Mouse (Mus musculus): Measurements from ENCODE around the gene Wsb2. TPM values are rescaled to one million over a fixed set of nuclear protein-coding genes. Genes with fewer than 3 reads are reported as not detected.

Gene Wsb2
- polyA plus RNA-seq, 1 experiment from 2014 or later: 242 TPM

GRCm38 (mm10) chr5:117359497-117360227 lies 2.6 kb downstream of the Wsb2 start:
- WGBS: 35% methylated on average over 7 of the region's 7 CpGs
- Histone ChIP-seq H3K27me3 (ENCODE audit: control insufficient read depth, insufficient read depth, low read length) (no peaks in the 10 kb centered on the region), H3K9me3 (ENCODE audit: control insufficient read depth, low read length) (no peaks in the 10 kb centered on the region), H3K27ac (replicated peaks; ENCODE audit: low read depth, low read length) (no peak overlapping the region), H3K36me3 (ENCODE audit: control insufficient read depth, insufficient read depth, low read length) (peaks cover 12% of the 10 kb centered on the region), H3K4me3 (replicated peaks; ENCODE audit: low read depth, low read length) (no peak overlapping the region), H3K9ac (replicated peaks; ENCODE audit: low read length) (no peak overlapping the region), H3K4me2 (ENCODE audit: low read length) (0 out of 2 replicates have a peak overlapping the region, but pooled peaks have one; percentile 10), H3K4me1 (ENCODE audit: control insufficient read depth, insufficient read depth, low read length) (peaks cover 34% of the 10 kb centered on the region)
- no peak for DNase-seq
- no peak for ATAC-seq (ENCODE audit: low FRiP score, low TSS enrichment)

- H3K27ac ChIP-seq (replicated peaks; ENCODE audit: low read depth, low read length): no peak overlapping the region
- H3K4me2 ChIP-seq (ENCODE audit: low read length): 0 out of 2 replicates have a peak overlapping the region, but pooled peaks have one; percentile 10
- H3K27me3 ChIP-seq (ENCODE audit: control insufficient read depth, insufficient read depth, low read length): no peaks in the 10 kb centered on the region
- no peak overlapping the region for H3K9ac ChIP-seq (replicated peaks; ENCODE audit: low read length)
- ATAC-seq (ENCODE audit: low FRiP score, low TSS enrichment) (no peak), DNase-seq (no peak)
- H3K4me3 ChIP-seq (replicated peaks; ENCODE audit: low read depth, low read length): no peak overlapping the region
- 59% methylated on average over 13 of the region's 13 CpGs for WGBS
- H3K4me1 ChIP-seq (ENCODE audit: control insufficient read depth, insufficient read depth, low read length): peaks cover 34% of the 10 kb centered on the region
- peaks cover 17% of the 10 kb centered on the region for H3K36me3 ChIP-seq (ENCODE audit: control insufficient read depth, insufficient read depth, low read length)
- H3K9me3 ChIP-seq (ENCODE audit: control insufficient read depth, low read length): no peaks in the 10 kb centered on the region
Measured at GRCm38 (mm10) chr5:117360228-117360515, 3.1 kb downstream of the Wsb2 start.

GRCm38 (mm10) chr5:117360631-117361541 lies 3.8 kb downstream of the Wsb2 start:
- ATAC-seq (ENCODE audit: low FRiP score, low TSS enrichment) (no peak), DNase-seq (no peak)
- no peak overlapping the region for H3K27ac ChIP-seq (replicated peaks; ENCODE audit: low read depth, low read length)
- 0 out of 2 replicates have a peak overlapping the region, but pooled peaks have one; percentile 10 for H3K4me2 ChIP-seq (ENCODE audit: low read length)
- WGBS: 43% methylated on average over 13 of the region's 13 CpGs
- no peak overlapping the region for H3K9ac ChIP-seq (replicated peaks; ENCODE audit: low read length)
- no peaks in the 10 kb centered on the region for H3K9me3 ChIP-seq (ENCODE audit: control insufficient read depth, low read length)
- H3K4me1 ChIP-seq (ENCODE audit: control insufficient read depth, insufficient read depth, low read length): peaks cover 34% of the 10 kb centered on the region
- no peak overlapping the region for H3K4me3 ChIP-seq (replicated peaks; ENCODE audit: low read depth, low read length)
- H3K36me3 ChIP-seq (ENCODE audit: control insufficient read depth, insufficient read depth, low read length): peaks cover 24% of the 10 kb centered on the region
- no peaks in the 10 kb centered on the region for H3K27me3 ChIP-seq (ENCODE audit: control insufficient read depth, insufficient read depth, low read length)

DNA sequence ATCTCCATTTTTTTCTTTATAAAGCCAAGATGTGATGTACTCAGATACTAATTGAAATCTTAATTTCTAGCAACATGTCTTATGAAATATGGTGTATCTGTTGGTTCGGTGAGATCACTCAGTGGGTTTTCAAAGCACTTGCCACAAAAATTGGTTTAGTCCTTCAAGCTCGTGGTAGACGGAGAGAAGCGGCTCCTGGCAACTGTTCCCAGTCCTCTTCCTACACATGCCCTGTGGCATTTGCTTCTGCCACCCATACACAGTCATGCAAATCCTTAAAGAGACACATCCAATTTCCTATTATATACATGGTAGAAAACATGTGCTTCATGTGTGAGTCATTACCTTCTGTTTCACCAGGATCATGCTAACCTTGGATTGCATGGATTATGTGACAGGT lies 4.5 kb downstream of the Wsb2 start:
- no peak for DNase-seq
- 72% methylated on average over 4 of the region's 4 CpGs for WGBS
- no peak for ATAC-seq (ENCODE audit: low FRiP score, low TSS enrichment)
- no peak overlapping the region for H3K27ac ChIP-seq (replicated peaks; ENCODE audit: low read depth, low read length)
- no peaks in the 10 kb centered on the region for H3K9me3 ChIP-seq (ENCODE audit: control insufficient read depth, low read length)
- H3K9ac ChIP-seq (replicated peaks; ENCODE audit: low read length): no peak overlapping the region
- no peaks in the 10 kb centered on the region for H3K27me3 ChIP-seq (ENCODE audit: control insufficient read depth, insufficient read depth, low read length)
- H3K4me1 ChIP-seq (ENCODE audit: control insufficient read depth, insufficient read depth, low read length): peaks cover 27% of the 10 kb centered on the region
- no peak overlapping the region for H3K4me2 ChIP-seq (ENCODE audit: low read length)
- H3K36me3 ChIP-seq (ENCODE audit: control insufficient read depth, insufficient read depth, low read length): peaks cover 31% of the 10 kb centered on the region
- H3K4me3 ChIP-seq (replicated peaks; ENCODE audit: low read depth, low read length): no peak overlapping the region

- Histone ChIP-seq H3K9me3 (ENCODE audit: control insufficient read depth, low read length) (no peaks in the 10 kb centered on the region), H3K4me3 (replicated peaks; ENCODE audit: low read depth, low read length) (no peak overlapping the region), H3K4me1 (ENCODE audit: control insufficient read depth, insufficient read depth, low read length) (peaks cover 27% of the 10 kb centered on the region), H3K36me3 (ENCODE audit: control insufficient read depth, insufficient read depth, low read length) (peaks cover 38% of the 10 kb centered on the region), H3K9ac (replicated peaks; ENCODE audit: low read length) (no peak overlapping the region), H3K4me2 (ENCODE audit: low read length) (no peak overlapping the region), H3K27ac (replicated peaks; ENCODE audit: low read depth, low read length) (no peak overlapping the region), H3K27me3 (ENCODE audit: control insufficient read depth, insufficient read depth, low read length) (no peaks in the 10 kb centered on the region)
- ATAC-seq (ENCODE audit: low FRiP score, low TSS enrichment): no peak
- no peak for DNase-seq
- 57% methylated on average over 15 of the region's 15 CpGs for WGBS
Measured at GRCm38 (mm10) chr5:117363066-117363782, 6.1 kb downstream of the Wsb2 start.

DNA sequence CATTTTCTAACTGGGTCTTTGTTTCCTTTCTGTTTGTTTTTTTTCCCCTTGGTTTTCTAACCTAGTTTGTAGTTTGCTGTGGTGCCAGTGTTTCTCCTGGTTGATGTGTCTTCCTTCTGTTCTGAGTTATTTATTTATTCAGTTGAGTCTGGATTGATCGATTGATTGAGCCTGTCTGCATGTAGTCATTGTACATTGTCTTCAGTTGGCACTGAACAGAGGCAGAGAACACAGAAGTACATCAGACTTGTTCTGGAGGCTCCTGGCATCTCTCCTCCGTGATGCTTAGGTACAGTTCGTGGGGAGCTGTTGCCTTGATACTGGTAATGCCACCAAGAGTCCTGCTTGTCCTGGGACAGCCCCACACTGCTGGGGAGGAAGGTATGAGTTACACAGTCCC lies 7.7 kb downstream of the Wsb2 start:
- H3K27ac ChIP-seq (replicated peaks; ENCODE audit: low read depth, low read length): no peak overlapping the region
- H3K4me3 ChIP-seq (replicated peaks; ENCODE audit: low read depth, low read length): no peak overlapping the region
- DNase-seq: no peak
- peaks cover 13% of the 10 kb centered on the region; the same call in 1 of the 2 replicates for H3K4me1 ChIP-seq (ENCODE audit: control insufficient read depth, insufficient read depth, low read length)
- ATAC-seq (ENCODE audit: low FRiP score, low TSS enrichment): no peak
- H3K9me3 ChIP-seq (ENCODE audit: control insufficient read depth, low read length): no peaks in the 10 kb centered on the region
- H3K36me3 ChIP-seq (ENCODE audit: control insufficient read depth, insufficient read depth, low read length): peaks cover 53% of the 10 kb centered on the region
- H3K9ac ChIP-seq (replicated peaks; ENCODE audit: low read length): no peak overlapping the region
- no peaks in the 10 kb centered on the region for H3K27me3 ChIP-seq (ENCODE audit: control insufficient read depth, insufficient read depth, low read length)
- 93% methylated on average over 3 of the region's 3 CpGs for WGBS
- no peak overlapping the region for H3K4me2 ChIP-seq (ENCODE audit: low read length)

DNA sequence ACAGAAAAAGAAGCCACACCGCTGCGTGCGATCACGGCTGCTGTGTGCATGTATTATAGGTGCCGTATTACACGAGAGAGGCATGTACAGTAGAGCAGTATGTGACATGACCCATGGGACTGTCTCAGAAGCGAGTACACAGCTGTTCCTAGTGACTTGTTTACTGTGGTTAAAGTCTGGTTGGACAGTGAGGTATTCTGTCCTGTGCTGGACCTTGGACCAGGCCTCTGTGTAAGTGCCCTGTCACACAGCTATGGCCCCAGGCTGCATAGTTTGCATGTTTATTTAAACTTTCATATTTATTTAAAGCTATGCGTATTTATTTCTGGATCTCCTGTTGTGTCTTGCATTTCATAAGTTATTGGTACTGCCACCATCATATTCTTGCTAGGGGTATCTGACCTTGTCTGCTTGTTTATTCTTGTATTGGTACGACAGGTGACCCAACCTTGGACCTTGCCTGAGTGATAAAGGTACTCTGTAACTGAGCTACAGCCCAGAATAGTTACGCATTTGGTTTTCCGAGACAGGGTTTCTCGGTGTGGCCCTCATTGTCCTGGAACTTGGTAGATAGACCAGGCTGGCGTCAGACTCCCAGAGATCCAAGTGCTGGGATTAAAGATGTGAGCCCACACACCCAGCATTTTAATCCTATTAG lies 8.9 kb downstream of the Wsb2 start:
- Histone ChIP-seq H3K9me3 (ENCODE audit: control insufficient read depth, low read length) (no peaks in the 10 kb centered on the region), H3K9ac (replicated peaks; ENCODE audit: low read length) (no peak overlapping the region), H3K4me1 (ENCODE audit: control insufficient read depth, insufficient read depth, low read length) (0 out of 2 replicates have a peak, but pooled peaks cover under 1% of the 10 kb centered on the region), H3K4me2 (ENCODE audit: low read length) (no peak overlapping the region), H3K27me3 (ENCODE audit: control insufficient read depth, insufficient read depth, low read length) (no peaks in the 10 kb centered on the region), H3K4me3 (replicated peaks; ENCODE audit: low read depth, low read length) (no peak overlapping the region), H3K36me3 (ENCODE audit: control insufficient read depth, insufficient read depth, low read length) (peaks cover 65% of the 10 kb centered on the region), H3K27ac (replicated peaks; ENCODE audit: low read depth, low read length) (no peak overlapping the region)
- ATAC-seq (ENCODE audit: low FRiP score, low TSS enrichment): no peak
- 88% methylated on average over 13 of the region's 13 CpGs for WGBS
- DNase-seq: no peak

- Histone ChIP-seq H3K4me1 (ENCODE audit: control insufficient read depth, insufficient read depth, low read length) (no peaks in the 10 kb centered on the region), H3K4me2 (ENCODE audit: low read length) (no peak overlapping the region), H3K9ac (replicated peaks; ENCODE audit: low read length) (no peak overlapping the region), H3K4me3 (replicated peaks; ENCODE audit: low read depth, low read length) (no peak overlapping the region), H3K9me3 (ENCODE audit: control insufficient read depth, low read length) (no peaks in the 10 kb centered on the region), H3K27me3 (ENCODE audit: control insufficient read depth, insufficient read depth, low read length) (no peaks in the 10 kb centered on the region), H3K27ac (replicated peaks; ENCODE audit: low read depth, low read length) (no peak overlapping the region), H3K36me3 (ENCODE audit: control insufficient read depth, insufficient read depth, low read length) (peaks cover 77% of the 10 kb centered on the region)
- WGBS: 68% methylated on average over 8 of the region's 8 CpGs
- ATAC-seq (ENCODE audit: low FRiP score, low TSS enrichment): no peak
- no peak for DNase-seq
Measured at GRCm38 (mm10) chr5:117367206-117367605, 10.1 kb downstream of the Wsb2 start.

All from midbrain, embryonic 14.5 days (tissue).